Comparison of ENCODE assay signal across 8 mouse cellular contexts in the genomic region with DNA sequence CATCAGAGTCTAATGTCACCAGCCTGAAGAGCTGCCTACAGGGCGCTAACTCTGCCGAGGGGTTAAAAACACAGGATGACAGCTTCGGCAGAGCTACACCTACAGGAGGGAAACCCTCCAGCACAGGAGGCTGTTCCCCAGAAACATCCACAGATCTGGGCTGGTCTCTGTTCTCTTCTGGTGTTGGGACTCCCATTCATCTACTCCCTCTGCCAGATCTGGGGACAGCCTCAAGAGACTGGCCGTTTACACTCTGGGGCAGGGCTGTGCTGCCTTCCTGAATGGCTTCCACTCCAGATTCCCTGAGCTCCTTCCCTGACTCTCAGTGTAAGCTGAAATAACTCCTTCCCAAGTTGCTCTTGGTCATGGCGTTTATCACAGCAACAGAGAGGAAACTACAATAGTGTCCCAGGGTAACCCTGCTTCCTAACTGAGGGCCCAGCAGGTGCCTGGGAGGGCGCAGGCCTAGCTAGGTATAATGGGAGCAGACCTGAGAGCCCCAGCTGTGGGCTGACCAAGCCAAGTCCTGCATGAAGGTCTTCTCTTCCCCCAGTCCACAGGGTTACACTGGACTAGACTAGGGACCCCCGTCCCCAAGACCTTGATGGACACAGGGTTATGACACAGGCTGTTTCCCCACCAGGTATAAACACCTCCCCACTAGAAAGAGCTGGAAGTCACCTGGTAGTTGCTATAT. TPM values are rescaled to one million over a fixed set of nuclear protein-coding genes. Genes with fewer than 3 reads are reported as not detected.
DNase-seq lines count a peak whose midpoint lies in the region; ATAC-seq lines count a peak whose summit lies in the region.

No protein-coding gene starts in this region.

- H3K4me2 ChIP-seq in kidney, embryonic 15.5 days = peak overlapping the region; percentile 92
- peak overlapping the region; percentile 94 for H3K4me2 ChIP-seq in embryonic facial prominence, embryonic 12.5 days (replicated peaks)
- H3K4me2 ChIP-seq in hindbrain, embryonic 16.5 days (ENCODE audit: low read length) = peak overlapping the region; percentile 68
- peak overlapping the region; percentile 84 for H3K4me2 ChIP-seq in midbrain, embryonic 16.5 days (ENCODE audit: low read length)

- ATAC-seq in kidney, embryonic 15.5 days (replicated peaks; ENCODE audit: low FRiP score) = peak; percentile 20
- ATAC-seq in embryonic facial prominence, embryonic 12.5 days (ENCODE audit: insufficient number of reproducible peaks, insufficient read depth, low FRiP score, low TSS enrichment) = peak; percentile 23
- ATAC-seq in hindbrain, embryonic 16.5 days = peak; percentile 57
- ATAC-seq in midbrain, embryonic 16.5 days = peak; percentile 66
- no peak; the same call in 1 of the 2 replicates for ATAC-seq in cerebellum, adult (ENCODE audit: insufficient number of reproducible peaks, low FRiP score, low TSS enrichment)

- peak overlapping the region; percentile 58 for H3K4me3 ChIP-seq in kidney, embryonic 15.5 days (replicated peaks)
- H3K4me3 ChIP-seq in embryonic facial prominence, embryonic 12.5 days = peak overlapping the region; percentile 54
- H3K4me3 ChIP-seq in hindbrain, embryonic 16.5 days (ENCODE audit: low read length) = peak overlapping the region; percentile 72
- peak overlapping the region; percentile 62 for H3K4me3 ChIP-seq in midbrain, embryonic 16.5 days (ENCODE audit: low read depth, low read length)

- no peaks in the 10 kb centered on the region for H3K9me3 ChIP-seq in kidney, embryonic 15.5 days (replicated peaks)
- no peaks in the 10 kb centered on the region for H3K9me3 ChIP-seq in embryonic facial prominence, embryonic 12.5 days
- no peaks in the 10 kb centered on the region for H3K9me3 ChIP-seq in hindbrain, embryonic 16.5 days (ENCODE audit: control insufficient read depth, low read length)
- H3K9me3 ChIP-seq in midbrain, embryonic 16.5 days (replicated peaks; ENCODE audit: control insufficient read depth, low read length, poor library complexity, severe bottlenecking) = no peaks in the 10 kb centered on the region

- 27% methylated on average over 7 of the region's 7 CpGs for WGBS in kidney, embryonic 15.5 days
- 27% methylated on average over 7 of the region's 7 CpGs for whole genome bisulfite sequencing in embryonic facial prominence, embryonic 12.5 days
- 19% methylated on average over 7 of the region's 7 CpGs for WGBS in hindbrain, embryonic 16.5 days
- WGBS in midbrain, embryonic 16.5 days = 27% methylated on average over 7 of the region's 7 CpGs

- no peaks in the 10 kb centered on the region for H3K36me3 ChIP-seq in kidney, embryonic 15.5 days
- H3K36me3 ChIP-seq in embryonic facial prominence, embryonic 12.5 days = no peaks in the 10 kb centered on the region
- H3K36me3 ChIP-seq in hindbrain, embryonic 16.5 days (ENCODE audit: control insufficient read depth, insufficient read depth, low read length) = no peaks in the 10 kb centered on the region
- no peaks in the 10 kb centered on the region for H3K36me3 ChIP-seq in midbrain, embryonic 16.5 days (ENCODE audit: control insufficient read depth, insufficient read depth, low read length)

- peaks cover 52% of the 10 kb centered on the region for H3K4me1 ChIP-seq in kidney, embryonic 15.5 days
- peaks cover 42% of the 10 kb centered on the region for H3K4me1 ChIP-seq in embryonic facial prominence, embryonic 12.5 days
- peaks cover 39% of the 10 kb centered on the region for H3K4me1 ChIP-seq in hindbrain, embryonic 16.5 days (ENCODE audit: control insufficient read depth, insufficient read depth, low read depth, low read length)
- peaks cover 41% of the 10 kb centered on the region for H3K4me1 ChIP-seq in midbrain, embryonic 16.5 days (ENCODE audit: control insufficient read depth, insufficient read depth, low read length)

- H3K27me3 ChIP-seq in kidney, embryonic 15.5 days = no peaks in the 10 kb centered on the region
- no peaks in the 10 kb centered on the region for H3K27me3 ChIP-seq in embryonic facial prominence, embryonic 12.5 days
- no peaks in the 10 kb centered on the region for H3K27me3 ChIP-seq in hindbrain, embryonic 16.5 days (replicated peaks; ENCODE audit: control insufficient read depth, insufficient read depth, low read length)
- H3K27me3 ChIP-seq in midbrain, embryonic 16.5 days (ENCODE audit: control insufficient read depth, insufficient read depth, low read depth, low read length) = no peaks in the 10 kb centered on the region

- peak overlapping the region; percentile 60 for H3K9ac ChIP-seq in kidney, embryonic 15.5 days
- H3K9ac ChIP-seq in embryonic facial prominence, embryonic 12.5 days = peak overlapping the region; percentile 72
- H3K9ac ChIP-seq in hindbrain, embryonic 16.5 days (ENCODE audit: low read depth, low read length) = peak overlapping the region; percentile 84
- peak overlapping the region; percentile 87 for H3K9ac ChIP-seq in midbrain, embryonic 16.5 days (ENCODE audit: low read depth, low read length)

- peak overlapping the region; percentile 70 for H3K27ac ChIP-seq in kidney, embryonic 15.5 days
- H3K27ac ChIP-seq in embryonic facial prominence, embryonic 12.5 days = peak overlapping the region; percentile 77
- peak overlapping the region; percentile 90 for H3K27ac ChIP-seq in hindbrain, embryonic 16.5 days (ENCODE audit: low read depth, low read length)
- H3K27ac ChIP-seq in midbrain, embryonic 16.5 days (ENCODE audit: low read length) = peak overlapping the region; percentile 81

- DNase-seq in kidney, postnatal 14 days = no peak
- DNase-seq in left cerebral cortex, adult 8-10 months (ENCODE audit: low spot score in 2 of 2) = no peak
- no peak for DNase-seq in adrenal gland, postnatal 25 days

RNA-seq across cellular contexts. Expression of a gene that starts 37.2 kb away (rescaled TPM):
- 40.5 and 46.0 TPM in 2 replicates for polyA plus RNA-seq in kidney, embryonic 15.5 days (2015; fragmentation: Nextera tagmentation; extraction: Ambion mirVana)
- 69.1 and 75.1 TPM in 2 replicates for polyA plus RNA-seq in embryonic facial prominence, embryonic 12.5 days (2016; fragmentation: Nextera tagmentation; extraction: Ambion mirVana)
- polyA plus RNA-seq in hindbrain, embryonic 16.5 days (2015; fragmentation: Nextera tagmentation; extraction: Ambion mirVana) = 159 and 164 TPM in 2 replicates
- polyA plus RNA-seq in midbrain, embryonic 16.5 days (2015; fragmentation: Nextera tagmentation; extraction: Ambion mirVana) = 185 and 187 TPM in 2 replicates
- total RNA-seq in left cerebral cortex, adult 8-10 months (2022) = 100 to 1,000 TPM in 1 of 4 experiments, 10 to 100 TPM in 3; 93.4 to 107 (median 97.0) TPM
- total RNA-seq in adrenal gland, postnatal 25 days (2021) = 27.1 and 44.5 TPM in 2 replicates

RNA-seq across cellular contexts. Expression of a gene that starts 41.5 kb away (rescaled TPM):
- polyA plus RNA-seq in kidney, embryonic 15.5 days (2015; fragmentation: Nextera tagmentation; extraction: Ambion mirVana) = 11.4 and 13.2 TPM in 2 replicates
- polyA plus RNA-seq in embryonic facial prominence, embryonic 12.5 days (2016; fragmentation: Nextera tagmentation; extraction: Ambion mirVana) = 12.4 and 15.1 TPM in 2 replicates
- polyA plus RNA-seq in hindbrain, embryonic 16.5 days (2015; fragmentation: Nextera tagmentation; extraction: Ambion mirVana) = 30.8 and 36.1 TPM in 2 replicates
- 22.8 and 29.5 TPM in 2 replicates for polyA plus RNA-seq in midbrain, embryonic 16.5 days (2015; fragmentation: Nextera tagmentation; extraction: Ambion mirVana)
- total RNA-seq in left cerebral cortex, adult 8-10 months (2022) = 10 to 100 TPM; 40.3 to 44.5 (median 42.4) TPM
- 13.1 and 18.5 TPM in 2 replicates for total RNA-seq in adrenal gland, postnatal 25 days (2021)
